In genomic region chr15:100375066-100375465, GRCm38 (mm10) we compare ENCODE assay signal across 9 mouse cellular contexts. TPM values are rescaled to one million over a fixed set of nuclear protein-coding genes. Genes with fewer than 3 reads are reported as not detected.
DNase-seq lines count a peak whose midpoint lies in the region; ATAC-seq lines count a peak whose summit lies in the region.
"Had no signal": no experiment of that assay in that cellular context is flagged by ENCODE, and none has a peak within 500 bp of the region (broad histone marks: within the 10 kb centered on the region; RNA-seq: fewer than 3 reads in every experiment).

No protein-coding gene starts in this region.

- no peaks in the 10 kb centered on the region for H3K4me1 ChIP-seq in kidney, embryonic 15.5 days

- WGBS in kidney, embryonic 15.5 days, result 36% methylated on average over 5 of the region's 5 CpGs

- H3K27me3 ChIP-seq in kidney, embryonic 15.5 days, result no peaks in the 10 kb centered on the region

- peak; percentile 71 for DNase-seq in kidney, adult 18-20 months
- DNase-seq in NIH3T3 (ENCODE audit: low read depth), result peak; percentile 86
- DNase-seq in cerebellum, adult 9-10 months, result peak; percentile 63
- peak; percentile 37 for DNase-seq in gastrocnemius, postnatal 14 days
- peak; percentile 55 for DNase-seq in left cerebral cortex, adult 11 months (ENCODE audit: low spot score)
- DNase-seq in natural killer cell, adult 2 months (ENCODE audit: low spot score in 2 of 2), result peak; percentile 3 to 34
- peak; percentile 58 for DNase-seq in yolk sac, embryonic 10.5 days (ENCODE audit: low spot score)

- no peak overlapping the region for H3K27ac ChIP-seq in kidney, embryonic 15.5 days

- H3K36me3 ChIP-seq in kidney, embryonic 15.5 days, result no peaks in the 10 kb centered on the region

- no peak overlapping the region for H3K9ac ChIP-seq in kidney, embryonic 15.5 days

- no peak overlapping the region for H3K4me3 ChIP-seq in kidney, embryonic 15.5 days (replicated peaks)
- H3K4me3 ChIP-seq: myocyte had no signal

- no peak overlapping the region for H3K4me2 ChIP-seq in kidney, embryonic 15.5 days

- no peak for ATAC-seq in kidney, embryonic 15.5 days (replicated peaks; ENCODE audit: low FRiP score)

- intact Hi-C loops in gastrocnemius, postnatal 14 days (cut with DNase I; ENCODE audit: low total_unique reads), result loop anchor here (10.0 kb wide), 1 partner anchor 110 kb away; no protein-coding TSS in a partner anchor

- H3K9me3 ChIP-seq in kidney, embryonic 15.5 days (replicated peaks), result no peaks in the 10 kb centered on the region

RNA-seq across cellular contexts. Expression of gene Higd1c, which starts 10.7 kb away (rescaled TPM):
- polyA plus RNA-seq in kidney, embryonic 15.5 days (2015; fragmentation: Nextera tagmentation; extraction: Ambion mirVana), result 0.64 and 1.7 TPM in 2 replicates
- total RNA-seq in gastrocnemius, postnatal 14 days (2021), result not detected
- polyA plus RNA-seq: myocyte had no signal

RNA-seq across cellular contexts. Expression of gene Mettl7a2, which starts 22.1 kb away (rescaled TPM):
- polyA plus RNA-seq in kidney, embryonic 15.5 days (2015; fragmentation: Nextera tagmentation; extraction: Ambion mirVana), result 0.26 TPM in 1 of 2 replicates, not detected in the other
- under 1 TPM; 0.49 TPM for total RNA-seq in gastrocnemius, postnatal 14 days (2021)
- polyA plus RNA-seq: myocyte had no signal

RNA-seq across cellular contexts. Expression of gene Methig1, which starts 22.1 kb away (rescaled TPM):
- 0.94 and 1.5 TPM in 2 replicates for polyA plus RNA-seq in kidney, embryonic 15.5 days (2015; fragmentation: Nextera tagmentation; extraction: Ambion mirVana)
- not detected for total RNA-seq in gastrocnemius, postnatal 14 days (2021)
- polyA plus RNA-seq: myocyte had no signal

RNA-seq across cellular contexts. Expression of gene Mettl7a3, which starts 40.3 kb away (rescaled TPM):
- polyA plus RNA-seq in kidney, embryonic 15.5 days (2015; fragmentation: Nextera tagmentation; extraction: Ambion mirVana), result 0.17 TPM in 1 of 2 replicates, not detected in the other
- total RNA-seq in gastrocnemius, postnatal 14 days (2021), result under 1 TPM in 1 of 2 experiments, not detected in 1; 0.21 TPM
- polyA plus RNA-seq: myocyte had no signal

RNA-seq across cellular contexts. Expression of gene Gm5475, which starts 46.9 kb away (rescaled TPM):
- polyA plus RNA-seq in kidney, embryonic 15.5 days (2015; fragmentation: Nextera tagmentation; extraction: Ambion mirVana), result 0.15 and 0.25 TPM in 2 replicates
- total RNA-seq in gastrocnemius, postnatal 14 days (2021), result not detected

Comparison
In these comparisons a context has a peak if more than half of its experiments do, and no peak if none do; other contexts are left out.
1. DNase-seq: peak in every context shown above with its lines; median percentile 86 in NIH3T3; 71 in kidney, adult 18-20 months; 63 in cerebellum, adult 9-10 months; 58 in yolk sac, embryonic 10.5 days; 55 in left cerebral cortex, adult 11 months; 37 in gastrocnemius, postnatal 14 days; 18 in natural killer cell, adult 2 months.